Mouse (Mus musculus): ENCODE measurements around the gene Ccl5.

DNA sequence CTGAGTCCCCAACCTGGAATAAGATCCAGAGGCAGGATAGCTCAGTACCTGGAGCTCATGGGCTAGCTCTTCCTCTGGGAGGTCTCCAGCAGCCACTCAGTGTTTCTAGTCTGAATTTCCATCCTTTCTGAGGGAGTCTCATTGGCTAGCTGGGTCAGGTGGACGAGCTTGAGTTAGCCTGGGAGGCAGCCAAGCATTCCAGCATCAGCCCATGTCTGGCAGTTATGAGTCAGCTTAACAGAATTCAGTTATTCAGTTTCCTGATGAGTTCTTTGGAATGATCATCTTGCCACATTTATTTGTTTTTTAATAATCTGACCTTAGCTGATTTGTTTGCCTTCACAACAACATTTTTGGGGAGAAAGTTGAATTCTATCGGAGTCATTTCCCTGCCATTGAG is 33.4 kb upstream of the Ccl5 start:
- TF ChIP-seq CTCF (IDR thresholded peaks at IDR 0.05; ENCODE audit: insufficient read depth, low read depth, low read length), result no peak
- no peak for TF ChIP-seq POLR2A (IDR thresholded peaks at IDR 0.05; ENCODE audit: insufficient read depth, low read depth, low read length)
